Mouse (Mus musculus) olfactory bulb, adult 2 months (tissue): ENCODE results near the gene Ang.

Source experiments
- CTCF ChIP-seq: fragments of 200-500 bp; IDR thresholded peaks from 2 replicates; pipeline ENCODE4 v1.5.1; 2012; ENCODE audit warnings: low read depth, mild to moderate bottlenecking, low read length, moderate library complexity; ENCODE audit not compliant: insufficient read depth
- POLR2A ChIP-seq: fragments of 200-500 bp; IDR thresholded peaks from 2 replicates; pipeline ENCODE4 v1.6.1; 2012; ENCODE audit warnings: mild to moderate bottlenecking, low read depth, low read length, moderate library complexity; ENCODE audit not compliant: insufficient read depth

GRCm38 (mm10) chr14:51111966-51112365, 21.0 kb downstream of the Ang start:
- TF ChIP-seq CTCF: no peak
- no peak for TF ChIP-seq POLR2A
